Mouse (Mus musculus): Measurements from ENCODE around the gene Fez1. TPM values are rescaled to one million over a fixed set of nuclear protein-coding genes. Genes with fewer than 3 reads are reported as not detected.

The Fez1 gene
- total RNA-seq, 1 experiment, result 5.0 TPM

- Histone ChIP-seq H3K4me3 (ENCODE audit: insufficient read depth in 1 of 2, low read depth in 1 of 2, low read length in 2 of 2, poor library complexity in 1 of 2, severe bottlenecking in 1 of 2) (no peak overlapping the region), H3K4me1 (ENCODE audit: control insufficient read depth in 2 of 2, insufficient read depth in 2 of 2, low read length in 2 of 2, poor library complexity in 1 of 2) (peaks cover 0 to 3% of the 10 kb centered on the region in 2 experiments; a peak in 1 of 4 replicates), H3K27ac (ENCODE audit: insufficient read depth, low read depth, low read length, poor library complexity, severe bottlenecking) (no peak overlapping the region), H3K36me3 (ENCODE audit: control insufficient read depth, insufficient read depth, low read length, poor library complexity, severe bottlenecking) (no peaks in the 10 kb centered on the region), H3K9ac (ENCODE audit: insufficient read depth, low read depth, low read length, poor library complexity, severe bottlenecking) (no peak overlapping the region), H3K9me3 (ENCODE audit: control insufficient read depth, insufficient read depth, low read depth, low read length) (no peaks in the 10 kb centered on the region)
- TF ChIP-seq CHD2 (IDR thresholded peaks at IDR 0.05; ENCODE audit: low read depth, low read length) (no peak), MAFK (IDR thresholded peaks at IDR 0.05; ENCODE audit: insufficient read depth, low read depth, low read length) (no peak), ZNF384 (IDR thresholded peaks at IDR 0.05; ENCODE audit: low read depth, low read length) (no peak), ZC3H11A (IDR thresholded peaks at IDR 0.05; ENCODE audit: borderline replicate concordance, low read depth, low read length) (no peak), HCFC1 (IDR thresholded peaks at IDR 0.05; ENCODE audit: borderline replicate concordance, insufficient read depth, low read length) (no peak)
- DNase-seq (ENCODE audit: low read depth, low spot score), result no peak
- in situ Hi-C loops (cut with MboI; ENCODE audit: low sequenced_read_pairs in 2 of 2, unreplicated experiment in 2 of 2), result no loop called here
Observed at GRCm38 (mm10) chr9:36919472-36919871, 97.8 kb downstream of the Fez1 start.

- in situ Hi-C loops (cut with MboI; ENCODE audit: low sequenced_read_pairs in 2 of 2, unreplicated experiment in 2 of 2), result no loop called here
- DNase-seq (ENCODE audit: low read depth, low spot score), result no peak
Observed at GRCm38 (mm10) chr9:36921718-36922415, 100.2 kb downstream of the Fez1 start.

GRCm38 (mm10) chr9:36923753-36924152 is 102.1 kb downstream of the Fez1 start:
- H3K36me3 ChIP-seq (ENCODE audit: control insufficient read depth, insufficient read depth, low read length, poor library complexity, severe bottlenecking), result no peaks in the 10 kb centered on the region
- H3K9ac ChIP-seq (ENCODE audit: insufficient read depth, low read depth, low read length, poor library complexity, severe bottlenecking), result no peak overlapping the region
- no peak overlapping the region for H3K4me3 ChIP-seq (ENCODE audit: insufficient read depth in 1 of 2, low read depth in 1 of 2, low read length in 2 of 2, poor library complexity in 1 of 2, severe bottlenecking in 1 of 2)
- DNase-seq (ENCODE audit: low read depth, low spot score), result no peak
- in situ Hi-C loops (cut with MboI; ENCODE audit: low sequenced_read_pairs in 2 of 2, unreplicated experiment in 2 of 2), result no loop called here
- H3K4me1 ChIP-seq (ENCODE audit: control insufficient read depth in 2 of 2, insufficient read depth in 2 of 2, low read length in 2 of 2, poor library complexity in 1 of 2), result no peaks in the 10 kb centered on the region
- TF ChIP-seq MAFK (IDR thresholded peaks at IDR 0.05; ENCODE audit: insufficient read depth, low read depth, low read length), result no peak
- no peak for TF ChIP-seq ZC3H11A (IDR thresholded peaks at IDR 0.05; ENCODE audit: borderline replicate concordance, low read depth, low read length)
- no peak for TF ChIP-seq HCFC1 (IDR thresholded peaks at IDR 0.05; ENCODE audit: borderline replicate concordance, insufficient read depth, low read length)
- no peak for TF ChIP-seq ZNF384 (IDR thresholded peaks at IDR 0.05; ENCODE audit: low read depth, low read length)
- TF ChIP-seq CHD2 (IDR thresholded peaks at IDR 0.05; ENCODE audit: low read depth, low read length), result no peak
- no peaks in the 10 kb centered on the region for H3K9me3 ChIP-seq (ENCODE audit: control insufficient read depth, insufficient read depth, low read depth, low read length)
- no peak overlapping the region for H3K27ac ChIP-seq (ENCODE audit: insufficient read depth, low read depth, low read length, poor library complexity, severe bottlenecking)

More at GRCm38 (mm10) chr9:36921718-36922415, 100.2 kb downstream of the Fez1 start:
- Histone ChIP-seq H3K4me1 (ENCODE audit: control insufficient read depth in 2 of 2, insufficient read depth in 2 of 2, low read length in 2 of 2, poor library complexity in 1 of 2) (no peaks in the 10 kb centered on the region; a peak in 1 of 4 replicates), H3K27ac (ENCODE audit: insufficient read depth, low read depth, low read length, poor library complexity, severe bottlenecking) (no peak overlapping the region), H3K4me3 (ENCODE audit: insufficient read depth in 1 of 2, low read depth in 1 of 2, low read length in 2 of 2, poor library complexity in 1 of 2, severe bottlenecking in 1 of 2) (no peak overlapping the region), H3K9me3 (ENCODE audit: control insufficient read depth, insufficient read depth, low read depth, low read length) (no peaks in the 10 kb centered on the region), H3K36me3 (ENCODE audit: control insufficient read depth, insufficient read depth, low read length, poor library complexity, severe bottlenecking) (no peaks in the 10 kb centered on the region), H3K9ac (ENCODE audit: insufficient read depth, low read depth, low read length, poor library complexity, severe bottlenecking) (no peak overlapping the region)
- TF ChIP-seq CHD2 (IDR thresholded peaks at IDR 0.05; ENCODE audit: low read depth, low read length) (no peak), ZC3H11A (IDR thresholded peaks at IDR 0.05; ENCODE audit: borderline replicate concordance, low read depth, low read length) (no peak), MAFK (IDR thresholded peaks at IDR 0.05; ENCODE audit: insufficient read depth, low read depth, low read length) (no peak), ZNF384 (IDR thresholded peaks at IDR 0.05; ENCODE audit: low read depth, low read length) (no peak), HCFC1 (IDR thresholded peaks at IDR 0.05; ENCODE audit: borderline replicate concordance, insufficient read depth, low read length) (no peak)

Other genes with a start within 250 kb of the Fez1 start
- not detected in 2 replicates for gene Gm17689, start 239.2 kb upstream of the Fez1 start, total RNA-seq (2012; rRNA removed)
- not detected in 2 replicates for gene A630095E13Rik, start 178.5 kb upstream of the Fez1 start, total RNA-seq (2012; rRNA removed)
- 0.13 TPM in 1 of 2 replicates, not detected in the other for gene Acrv1, start 128.6 kb upstream of the Fez1 start, total RNA-seq (2012; rRNA removed)
- gene Chek1, start 94.8 kb upstream of the Fez1 start, total RNA-seq (2012; rRNA removed), result 26.4 and 37.5 TPM in 2 replicates
- 459 and 494 TPM in 2 replicates for gene Stt3a, start 54.2 kb upstream of the Fez1 start, total RNA-seq (2012; rRNA removed)
- 104 and 105 TPM in 2 replicates for gene Ei24, start 24.5 kb upstream of the Fez1 start, total RNA-seq (2012; rRNA removed)